Mouse (Mus musculus): Measurements from ENCODE around the gene Ss18l1.

GRCm38 (mm10) chr2:180040406-180040805 lies 1.9 kb upstream of the Ss18l1 start:
- no peak for TF ChIP-seq MYOG (IDR thresholded peaks at IDR 0.05; ENCODE audit: control insufficient read depth in 1 of 3, insufficient read depth in 1 of 3, insufficient read length in 2 of 3, low read depth in 2 of 3)
- no peak for TF ChIP-seq USF1 (IDR thresholded peaks at IDR 0.05; ENCODE audit: low read depth)
- TF ChIP-seq POLR2A (IDR thresholded peaks at IDR 0.05; ENCODE audit: insufficient read length, low read depth), result no peak
- no peak for TF ChIP-seq TCF12 (IDR thresholded peaks at IDR 0.05; ENCODE audit: insufficient read depth, poor library complexity, severe bottlenecking)
- TF ChIP-seq MAX (IDR thresholded peaks at IDR 0.05; ENCODE audit: low read depth), result no peak
- no peak for TF ChIP-seq TCF3 (IDR thresholded peaks at IDR 0.05; ENCODE audit: insufficient read length, low read depth)
- no peak for TF ChIP-seq SRF (IDR thresholded peaks at IDR 0.05; ENCODE audit: control insufficient read depth, insufficient read length, low read depth)
- TF ChIP-seq MYOD1 (IDR thresholded peaks at IDR 0.05; ENCODE audit: control insufficient read depth in 1 of 3, insufficient read length in 2 of 3, low read depth in 2 of 3), result no peak
- no peak for TF ChIP-seq E2F4 (IDR thresholded peaks at IDR 0.05; ENCODE audit: insufficient read depth)

Data from myocyte (in vitro differentiated cells).